ENCODE assay signal across 8 mouse cellular contexts in the genomic region with DNA sequence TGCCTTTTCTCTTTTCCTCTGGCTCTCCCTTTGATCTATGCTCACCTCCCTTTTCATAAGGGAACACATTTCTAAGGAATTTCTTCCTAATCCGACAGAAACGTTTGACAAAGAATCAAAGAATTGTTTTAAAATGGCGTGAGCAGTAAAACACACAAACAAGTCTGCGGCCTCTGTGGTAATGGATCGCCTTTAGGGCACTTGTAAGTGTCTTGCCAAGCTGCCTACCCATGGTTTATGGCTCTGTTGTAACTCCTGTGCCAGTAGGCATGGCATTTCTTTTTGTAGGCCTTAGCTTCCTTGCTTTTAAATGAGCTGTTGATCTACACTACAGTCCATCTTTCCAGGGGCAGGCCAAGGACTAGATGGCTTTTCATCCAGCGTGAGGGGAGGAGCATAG. TPM values are rescaled to one million over a fixed set of nuclear protein-coding genes. Genes with fewer than 3 reads are reported as not detected.
DNase-seq lines count a peak whose midpoint lies in the region; ATAC-seq and TF ChIP-seq lines count a peak whose summit lies in the region.

No protein-coding gene starts in this region.

- peak overlapping the region; percentile 80 for H3K4me2 ChIP-seq in hindbrain, embryonic 15.5 days
- peak overlapping the region; percentile 70 for H3K4me2 ChIP-seq in midbrain, embryonic 15.5 days

- ATAC-seq in hindbrain, embryonic 15.5 days (ENCODE audit: low FRiP score, low read depth): no peak
- ATAC-seq in midbrain, embryonic 15.5 days (replicated peaks): no peak; the same call in 1 of the 2 replicates
- ATAC-seq in inflammation-experienced regulatory T-cells, adult 6 months: no peak

- no peak overlapping the region; the same call in 1 of the 2 replicates for H3K9ac ChIP-seq in hindbrain, embryonic 15.5 days
- peak overlapping the region; percentile 91; the same call in 1 of the 2 replicates for H3K9ac ChIP-seq in midbrain, embryonic 15.5 days

- H3K4me1 ChIP-seq in kidney, adult 2 months (ENCODE audit: control insufficient read depth, insufficient read depth, low read length): peaks cover 10% of the 10 kb centered on the region
- H3K4me1 ChIP-seq in hindbrain, embryonic 15.5 days (replicated peaks): peaks cover 26% of the 10 kb centered on the region
- peaks cover 18% of the 10 kb centered on the region for H3K4me1 ChIP-seq in midbrain, embryonic 15.5 days

- no peak for DNase-seq in kidney, adult 2 months
- DNase-seq in kidney, adult 18-20 months: no peak
- peak; percentile 31 for DNase-seq in embryo, embryonic 9.5 days (ENCODE audit: extremely low spot score)
- no peak for DNase-seq in T-cell, adult 2 months (ENCODE audit: low spot score)
- no peak for DNase-seq in spleen, postnatal 4 days (ENCODE audit: low spot score in 2 of 2)

- H3K9me3 ChIP-seq in hindbrain, embryonic 15.5 days: no peaks in the 10 kb centered on the region
- H3K9me3 ChIP-seq in midbrain, embryonic 15.5 days: no peaks in the 10 kb centered on the region

- no peaks in the 10 kb centered on the region for H3K27me3 ChIP-seq in kidney, adult 2 months (replicated peaks; ENCODE audit: control insufficient read depth, insufficient read depth, low read length)
- H3K27me3 ChIP-seq in hindbrain, embryonic 15.5 days: no peaks in the 10 kb centered on the region
- H3K27me3 ChIP-seq in midbrain, embryonic 15.5 days (replicated peaks): no peaks in the 10 kb centered on the region

- TF ChIP-seq POLR2A in kidney, adult 2 months (IDR thresholded peaks at IDR 0.05; ENCODE audit: low read depth, low read length): no peak

- 34% methylated on average over 6 of the region's 6 CpGs for WGBS in kidney, adult 2 months
- WGBS in hindbrain, embryonic 15.5 days: 24% methylated on average over 6 of the region's 6 CpGs
- 28% methylated on average over 6 of the region's 6 CpGs for WGBS in midbrain, embryonic 15.5 days

- peak overlapping the region; percentile 43; the same call in 1 of the 2 replicates for H3K27ac ChIP-seq in kidney, adult 2 months (ENCODE audit: insufficient read depth, low read depth, low read length)
- H3K27ac ChIP-seq in hindbrain, embryonic 15.5 days (replicated peaks): peak overlapping the region; percentile 66
- peak overlapping the region; percentile 64; the same call in 1 of the 2 replicates for H3K27ac ChIP-seq in midbrain, embryonic 15.5 days

- H3K4me3 ChIP-seq in kidney, adult 2 months (ENCODE audit: insufficient read depth, low read depth, low read length): peak overlapping the region; percentile 95; the same call in 1 of the 2 replicates
- H3K4me3 ChIP-seq in hindbrain, embryonic 15.5 days: peak overlapping the region; percentile 98
- peak overlapping the region; percentile 98 for H3K4me3 ChIP-seq in midbrain, embryonic 15.5 days

- H3K36me3 ChIP-seq in kidney, adult 2 months (ENCODE audit: control insufficient read depth, insufficient read depth, low read length): no peaks in the 10 kb centered on the region
- H3K36me3 ChIP-seq in hindbrain, embryonic 15.5 days: no peaks in the 10 kb centered on the region
- no peaks in the 10 kb centered on the region for H3K36me3 ChIP-seq in midbrain, embryonic 15.5 days (replicated peaks)

- TF ChIP-seq CTCF in kidney, adult 2 months (conservative IDR thresholded peaks at IDR 0.05; ENCODE audit: insufficient read depth, insufficient read length, low read depth, low read length): no peak

RNA-seq across cellular contexts. Expression of a gene that starts 0.8 kb away (rescaled TPM):
- 16.6 and 16.9 TPM in 2 replicates for polyA plus RNA-seq in kidney, adult 2 months (2012; rRNA removed)
- polyA plus RNA-seq in hindbrain, embryonic 15.5 days (2015; fragmentation: Nextera tagmentation; extraction: Ambion mirVana): 86.2 and 88.4 TPM in 2 replicates
- 89.0 and 90.6 TPM in 2 replicates for polyA plus RNA-seq in midbrain, embryonic 15.5 days (2015; fragmentation: Nextera tagmentation; extraction: Ambion mirVana)
- not detected for polyA plus RNA-seq in inflammation-experienced regulatory T-cells, adult 6 months (2017; shearing (Covaris generic))

Comparison
In these comparisons a context has a peak if more than half of its experiments do, and no peak if none do; other contexts are left out.
1. RNA of a gene that starts 0.8 kb away (polyA plus RNA-seq): 89.0 to 90.6 TPM in midbrain, embryonic 15.5 days, 86.2 to 88.4 TPM in hindbrain, embryonic 15.5 days and 16.6 to 16.9 TPM in kidney, adult 2 months; not detected in inflammation-experienced regulatory T-cells, adult 6 months; every median in the first group is over 10 times any median in the second.
2. Peak in every context shown above with its lines, with median percentiles within 50 percentile points of each other: H3K27ac ChIP-seq and H3K4me3 ChIP-seq.